Mouse (Mus musculus): ENCODE data around the gene Sort1.

DNA sequence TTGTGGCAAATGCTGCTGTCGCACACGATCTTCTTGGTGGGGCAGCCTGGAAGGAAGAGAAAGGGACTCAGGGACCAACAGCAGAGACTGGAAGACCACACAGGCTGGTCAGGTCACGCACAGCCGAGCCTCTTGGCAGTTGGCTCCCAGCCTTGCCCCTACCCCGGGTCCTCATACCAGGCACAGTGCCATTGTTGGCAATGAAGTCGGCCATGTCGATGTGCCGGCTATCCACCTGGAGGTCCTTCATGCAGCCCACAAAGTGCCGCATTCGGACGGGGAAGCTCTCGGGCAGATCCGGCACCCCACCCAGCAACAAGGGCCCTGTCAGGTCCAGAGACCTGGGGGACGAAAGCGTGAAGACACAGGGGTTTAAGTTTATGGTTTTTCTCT, 118.6 kb downstream of the Sort1 start:
- TF ChIP-seq CTCF (conservative IDR thresholded peaks at IDR 0.05; ENCODE audit: low read length) (no peak), NANOG (IDR thresholded peaks at IDR 0.05; ENCODE audit: borderline replicate concordance, low read length) (no peak), POU5F1 (IDR thresholded peaks at IDR 0.05; ENCODE audit: borderline replicate concordance, low read length) (no peak)
